Mouse (Mus musculus): Measurements from ENCODE around the gene Psen2.

- TF ChIP-seq POLR2A (IDR thresholded peaks at IDR 0.05; ENCODE audit: borderline replicate concordance, control insufficient read depth, low read depth, low read length) (no peak), CTCF (IDR thresholded peaks at IDR 0.05; ENCODE audit: control insufficient read depth, insufficient read depth, low read length) (no peak)
Observed at GRCm38 (mm10) chr1:180296088-180296487, 32.9 kb upstream of the Psen2 start.

Measured in bone marrow, adult 2 months (tissue).